Comparison of ENCODE assay signal across 19 mouse cellular contexts in genomic region chr3:146196780-146197743, GRCm38 (mm10). TPM values are rescaled to one million over a fixed set of nuclear protein-coding genes. Genes with fewer than 3 reads are reported as not detected.
A peak's percentile ranks its signal among the peaks of the same experiment; 100 is the strongest.
DNase-seq lines count a peak whose midpoint lies in the region; ATAC-seq and TF ChIP-seq lines count a peak whose summit lies in the region.
"Had no signal": no experiment of that assay in that cellular context is flagged by ENCODE, and none has a peak within 500 bp of the region (broad histone marks: within the 10 kb centered on the region; RNA-seq: fewer than 3 reads in every experiment).

No protein-coding gene starts in this region.

- DNase-seq in heart, adult 18-20 months = peak; percentile 32 to 55
- DNase-seq in heart, postnatal 25 days (ENCODE audit: low spot score) = no peak
- DNase-seq in stomach, postnatal 0 days (ENCODE audit: low spot score) = no peak
- DNase-seq in liver, embryonic 13.5 days = no peak
- DNase-seq in thymus, postnatal 14 days = no peak
- DNase-seq in adrenal gland, adult 8-10 months = no peak
- DNase-seq: cerebellum, postnatal 10 days; right cerebral cortex, postnatal 14 days had no signal

- H3K9ac ChIP-seq in stomach, embryonic 15.5 days = no peak overlapping the region
- H3K9ac ChIP-seq in stomach, postnatal 0 days (ENCODE audit: low read length) = no peak overlapping the region
- H3K9ac ChIP-seq in liver, embryonic 13.5 days = no peak overlapping the region
- H3K9ac ChIP-seq: embryonic facial prominence, embryonic 12.5 days had no signal

- no peaks in the 10 kb centered on the region for H3K27me3 ChIP-seq in stomach, embryonic 15.5 days (replicated peaks)
- no peaks in the 10 kb centered on the region for H3K27me3 ChIP-seq in stomach, postnatal 0 days (ENCODE audit: control insufficient read depth, insufficient read depth, low read length)
- H3K27me3 ChIP-seq in liver, embryonic 13.5 days = no peaks in the 10 kb centered on the region
- H3K27me3 ChIP-seq: embryonic facial prominence, embryonic 12.5 days; Patski had no signal

- H3K4me2 ChIP-seq in stomach, embryonic 15.5 days = no peak overlapping the region
- no peak overlapping the region for H3K4me2 ChIP-seq in stomach, postnatal 0 days (replicated peaks; ENCODE audit: low read depth)
- no peak overlapping the region for H3K4me2 ChIP-seq in liver, embryonic 13.5 days
- H3K4me2 ChIP-seq: embryonic facial prominence, embryonic 12.5 days had no signal

- H3K27ac ChIP-seq in stomach, embryonic 15.5 days = no peak overlapping the region
- no peak overlapping the region for H3K27ac ChIP-seq in stomach, postnatal 0 days (replicated peaks)
- no peak overlapping the region for H3K27ac ChIP-seq in liver, embryonic 13.5 days
- H3K27ac ChIP-seq: embryonic facial prominence, embryonic 12.5 days; forebrain, embryonic 10.5 days had no signal

- WGBS in stomach, embryonic 15.5 days = 67% methylated on average over 17 of the region's 17 CpGs
- 64% methylated on average over 17 of the region's 17 CpGs for WGBS in stomach, postnatal 0 days
- 62% methylated on average over 17 of the region's 17 CpGs for WGBS in liver, embryonic 13.5 days (ENCODE audit: insufficient replicate concordance)

- TF ChIP-seq EP300 in stomach, postnatal 0 days (optimal IDR thresholded peaks at IDR 0.05) = no peak

- no peak overlapping the region for H3K4me3 ChIP-seq in stomach, embryonic 15.5 days (replicated peaks)
- no peak overlapping the region for H3K4me3 ChIP-seq in stomach, postnatal 0 days (ENCODE audit: low read depth, low read length)
- no peak overlapping the region for H3K4me3 ChIP-seq in liver, embryonic 13.5 days (replicated peaks)
- H3K4me3 ChIP-seq: embryonic facial prominence, embryonic 12.5 days; forebrain, embryonic 10.5 days had no signal

- TF ChIP-seq CTCF in stomach, postnatal 0 days (IDR thresholded peaks at IDR 0.05; ENCODE audit: low read depth) = no peak

- H3K9me3 ChIP-seq in stomach, embryonic 15.5 days = no peaks in the 10 kb centered on the region
- H3K9me3 ChIP-seq in stomach, postnatal 0 days (ENCODE audit: control insufficient read depth, low read length) = no peaks in the 10 kb centered on the region
- H3K9me3 ChIP-seq in liver, embryonic 13.5 days (replicated peaks) = no peaks in the 10 kb centered on the region
- H3K9me3 ChIP-seq: embryonic facial prominence, embryonic 12.5 days; forebrain, embryonic 10.5 days had no signal

- no peaks in the 10 kb centered on the region for H3K4me1 ChIP-seq in stomach, embryonic 15.5 days
- H3K4me1 ChIP-seq in stomach, postnatal 0 days (replicated peaks; ENCODE audit: control insufficient read depth, insufficient read depth) = no peaks in the 10 kb centered on the region
- H3K4me1 ChIP-seq in liver, embryonic 13.5 days (replicated peaks) = peaks cover 2% of the 10 kb centered on the region; the same call in 1 of the 2 replicates
- H3K4me1 ChIP-seq: embryonic facial prominence, embryonic 12.5 days had no signal

- no peaks in the 10 kb centered on the region for H3K36me3 ChIP-seq in stomach, embryonic 15.5 days
- H3K36me3 ChIP-seq in stomach, postnatal 0 days (ENCODE audit: control insufficient read depth, insufficient read depth, low read length) = no peaks in the 10 kb centered on the region
- H3K36me3 ChIP-seq in liver, embryonic 13.5 days = no peaks in the 10 kb centered on the region
- H3K36me3 ChIP-seq: embryonic facial prominence, embryonic 12.5 days; forebrain, embryonic 10.5 days had no signal

- intact Hi-C loops in heart, postnatal 25 days (cut with DNase I) = no loop called here

- ATAC-seq in stomach, embryonic 15.5 days (ENCODE audit: insufficient read depth, low FRiP score, low read depth) = peak; percentile 27; the same call in 1 of the 2 replicates
- ATAC-seq in stomach, postnatal 0 days (ENCODE audit: low FRiP score, low TSS enrichment) = no peak
- ATAC-seq in liver, embryonic 13.5 days (ENCODE audit: low read depth) = peak; percentile 39; the same call in 1 of the 2 replicates
- ATAC-seq in megakaryocyte-erythroid progenitor cell, adult 5-6 weeks (replicated peaks; ENCODE audit: low FRiP score, low TSS enrichment, poor library complexity, severe bottlenecking) = no peak
- ATAC-seq: inflammation-experienced regulatory T-cells, adult 6 months; lung, postnatal 0 days; Patski had no signal

RNA-seq across cellular contexts. Expression of gene Lpar3, which starts 23.7 kb away (rescaled TPM):
- under 1 TPM; 0.10 to 0.41 TPM for total RNA-seq in heart, adult 18-20 months (2021)
- total RNA-seq in heart, postnatal 25 days (2021) = under 1 TPM; 0.36 to 0.65 TPM
- 1.2 and 1.7 TPM in 2 replicates for polyA plus RNA-seq in stomach, embryonic 15.5 days (2015; fragmentation: Nextera tagmentation; extraction: Ambion mirVana)
- polyA plus RNA-seq in stomach, postnatal 0 days (2015; fragmentation: Nextera tagmentation; extraction: Ambion mirVana) = 0.38 and 0.53 TPM in 2 replicates
- polyA plus RNA-seq in liver, embryonic 13.5 days (2015; fragmentation: Nextera tagmentation; extraction: Ambion mirVana) = 0.06 and 0.09 TPM in 2 replicates
- total RNA-seq in megakaryocyte-erythroid progenitor cell, adult 5-6 weeks (2014; fragmentation: Nextera tagmentation) = not detected in 2 replicates
- total RNA-seq in megakaryocyte-erythroid progenitor cell, adult 5-6 weeks (2017) = not detected in 2 replicates
- total RNA-seq in adrenal gland, adult 8-10 months (2022) = under 1 TPM in 3 of 4 experiments, not detected in 1; 0.19 to 0.32 (median 0.24) TPM
- total RNA-seq: adrenal gland, adult 18-20 months; hematopoietic stem cell, adult 5-6 weeks; monocyte, adult 5-6 weeks had no signal

RNA-seq across cellular contexts. Expression of gene Mcoln2, which starts 47.4 kb away (rescaled TPM):
- total RNA-seq in heart, adult 18-20 months (2021) = under 1 TPM in 1 of 2 experiments, not detected in 1; 0.57 TPM
- under 1 TPM in 1 of 2 experiments, not detected in 1; 0.42 TPM for total RNA-seq in heart, postnatal 25 days (2021)
- 2.3 and 2.9 TPM in 2 replicates for polyA plus RNA-seq in stomach, embryonic 15.5 days (2015; fragmentation: Nextera tagmentation; extraction: Ambion mirVana)
- polyA plus RNA-seq in stomach, postnatal 0 days (2015; fragmentation: Nextera tagmentation; extraction: Ambion mirVana) = 1.9 TPM in 2 replicates
- polyA plus RNA-seq in liver, embryonic 13.5 days (2015; fragmentation: Nextera tagmentation; extraction: Ambion mirVana) = 6.7 and 7.5 TPM in 2 replicates
- total RNA-seq in megakaryocyte-erythroid progenitor cell, adult 5-6 weeks (2014; fragmentation: Nextera tagmentation) = 0.09 and 1.5 TPM in 2 replicates
- 0.99 and 3.8 TPM in 2 replicates for total RNA-seq in megakaryocyte-erythroid progenitor cell, adult 5-6 weeks (2017)
- 1 to 10 TPM in 2 of 4 experiments, under 1 TPM in 2; 0.17 to 1.2 (median 0.63) TPM for total RNA-seq in adrenal gland, adult 8-10 months (2022)
- total RNA-seq: layer of hippocampus, postnatal 25 days had no signal

Comparison
In these comparisons a context has a peak if more than half of its experiments do, and no peak if none do; other contexts are left out.
1. DNase-seq: peak in heart, adult 18-20 months (2 of 2); none in heart, postnatal 25 days (single experiment), stomach, postnatal 0 days (single experiment), liver, embryonic 13.5 days (single experiment), thymus, postnatal 14 days (single experiment) and adrenal gland, adult 8-10 months (single experiment).
2. ATAC-seq: peak in stomach, embryonic 15.5 days (single experiment) and liver, embryonic 13.5 days (single experiment); none in stomach, postnatal 0 days (single experiment) and megakaryocyte-erythroid progenitor cell, adult 5-6 weeks (single experiment).